ENCODE assay signal across 11 mouse cellular contexts in the genomic region with DNA sequence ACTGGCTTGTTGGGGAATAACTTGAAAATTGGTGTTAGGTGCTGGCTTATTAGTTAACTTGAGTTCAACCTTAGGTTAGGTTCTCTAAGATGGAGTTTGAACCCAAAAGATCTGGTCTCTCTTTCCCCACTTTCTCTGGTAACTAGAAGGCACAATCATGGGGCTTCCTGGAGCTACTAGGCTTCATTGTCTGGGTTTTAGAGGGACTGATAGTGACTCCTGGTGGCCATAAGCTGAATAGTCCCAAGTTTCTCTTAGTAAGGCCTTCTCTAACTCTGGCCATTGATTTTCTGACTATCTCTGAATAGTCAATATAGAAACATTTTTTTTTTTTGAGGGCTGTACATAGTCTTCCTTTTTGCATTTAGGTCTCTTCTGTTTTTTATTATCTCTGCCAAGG.
DNase-seq lines count a peak whose midpoint lies in the region; TF ChIP-seq lines count a peak whose summit lies in the region.
"Had no signal": no experiment of that assay in that cellular context is flagged by ENCODE, and none has a peak within 500 bp of the region (broad histone marks: within the 10 kb centered on the region; RNA-seq: fewer than 3 reads in every experiment).

No protein-coding gene starts in this region.

- peak; percentile 63 for TF ChIP-seq CTCF in heart, adult 2 months (IDR thresholded peaks at IDR 0.05)

- H3K36me3 ChIP-seq in heart, adult 2 months (ENCODE audit: control insufficient read depth, insufficient read depth, low read length) = no peaks in the 10 kb centered on the region
- H3K36me3 ChIP-seq in heart, embryonic 10.5 days = no peaks in the 10 kb centered on the region
- H3K36me3 ChIP-seq: heart, embryonic 13.5 days; limb, embryonic 10.5 days had no signal

- intact Hi-C loops in heart, adult 2 months (cut with DNase I) = no loop called here

- no peaks in the 10 kb centered on the region for H3K27me3 ChIP-seq in heart, adult 2 months (ENCODE audit: control insufficient read depth, insufficient read depth, low read length)
- H3K27me3 ChIP-seq in heart, embryonic 10.5 days (ENCODE audit: insufficient read depth, poor library complexity, severe bottlenecking) = no peaks in the 10 kb centered on the region
- H3K27me3 ChIP-seq: heart, embryonic 13.5 days had no signal

- no peak for TF ChIP-seq EP300 in heart, adult 2 months (IDR thresholded peaks at IDR 0.05; ENCODE audit: insufficient read depth, low read depth, low read length)

- TF ChIP-seq POLR2A in heart, adult 2 months (IDR thresholded peaks at IDR 0.05; ENCODE audit: insufficient read depth, low read depth, low read length) = no peak

- DNase-seq in heart, adult 2 months = no peak
- DNase-seq in heart, embryonic 10.5 days (ENCODE audit: low spot score) = no peak
- DNase-seq in B cell, adult 2 months = peak; percentile 38 to 44
- peak; percentile 17 for DNase-seq in c-Kit-positive CD71-positive TER-119-positive erythroid progenitor cells, embryonic 14.5 days (ENCODE audit: low spot score)
- DNase-seq in lung, postnatal 25 days (ENCODE audit: low spot score) = peak; percentile 6
- no peak for DNase-seq in right cerebral cortex, adult 18-20 months
- no peak for DNase-seq in frontal cortex, postnatal 10 days (ENCODE audit: low spot score in 2 of 2)
- DNase-seq in right cerebral cortex, postnatal 25 days = no peak
- DNase-seq: cerebellum, adult 9-11 months had no signal

- H3K4me1 ChIP-seq in heart, adult 2 months (ENCODE audit: control insufficient read depth, insufficient read depth, low read length) = no peaks in the 10 kb centered on the region
- H3K4me1 ChIP-seq in heart, embryonic 10.5 days = no peaks in the 10 kb centered on the region
- H3K4me1 ChIP-seq: heart, embryonic 13.5 days; limb, embryonic 10.5 days had no signal

- H3K4me3 ChIP-seq in heart, adult 2 months = no peak overlapping the region
- H3K4me3 ChIP-seq in heart, embryonic 10.5 days = no peak overlapping the region
- H3K4me3 ChIP-seq: heart, embryonic 13.5 days; limb, embryonic 10.5 days had no signal

- H3K79me2 ChIP-seq in heart, adult 2 months (replicated peaks; ENCODE audit: control insufficient read depth, insufficient read depth, low read length) = no peaks in the 10 kb centered on the region

- no peak overlapping the region for H3K9ac ChIP-seq in heart, adult 2 months (ENCODE audit: low read depth, low read length)
- H3K9ac ChIP-seq: heart, embryonic 13.5 days had no signal

- no peak overlapping the region for H3K27ac ChIP-seq in heart, adult 2 months
- H3K27ac ChIP-seq in heart, embryonic 10.5 days = no peak overlapping the region
- H3K27ac ChIP-seq: heart, embryonic 13.5 days; limb, embryonic 10.5 days had no signal

- no peaks in the 10 kb centered on the region for H3K9me3 ChIP-seq in heart, embryonic 10.5 days
- H3K9me3 ChIP-seq: limb, embryonic 10.5 days had no signal

Comparison
In these comparisons a context has a peak if more than half of its experiments do, and no peak if none do; other contexts are left out.
1. DNase-seq: peak in B cell, adult 2 months (2 of 2), c-Kit-positive CD71-positive TER-119-positive erythroid progenitor cells, embryonic 14.5 days (single experiment) and lung, postnatal 25 days (single experiment); none in heart, adult 2 months (0 of 2), heart, embryonic 10.5 days (single experiment), right cerebral cortex, adult 18-20 months (single experiment), frontal cortex, postnatal 10 days (0 of 2) and right cerebral cortex, postnatal 25 days (single experiment).